Mouse (Mus musculus): ENCODE measurements around the gene Zbtb48. TPM values are rescaled to one million over a fixed set of nuclear protein-coding genes. Genes with fewer than 3 reads are reported as not detected.

Zbtb48 gene
- total RNA-seq, 4 experiments from 2014 or later = 11.7 to 17.5 (median 14.0) TPM

DNA sequence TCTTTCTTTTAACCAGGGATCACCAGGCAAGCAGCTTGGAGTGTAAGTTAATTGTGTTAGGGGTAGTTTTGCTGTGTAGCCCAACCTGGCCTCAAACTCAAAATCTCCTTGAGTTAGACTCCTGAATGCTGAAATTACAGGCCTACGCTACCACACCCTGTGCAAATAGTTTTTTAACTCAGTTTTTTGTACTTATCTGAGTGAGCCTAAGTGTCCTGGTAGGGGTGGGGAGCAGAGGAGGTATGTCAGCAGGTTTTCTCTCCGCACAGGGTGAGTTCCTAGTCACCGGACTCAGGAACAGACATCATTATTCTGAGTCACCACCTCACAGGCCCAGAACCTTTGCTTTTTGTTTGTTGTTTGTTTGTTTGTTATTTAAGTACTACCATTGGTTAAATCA lies 25.4 kb downstream of the Zbtb48 start:
- DNase-seq (ENCODE audit: low spot score in 2 of 2) = no peak

DNA sequence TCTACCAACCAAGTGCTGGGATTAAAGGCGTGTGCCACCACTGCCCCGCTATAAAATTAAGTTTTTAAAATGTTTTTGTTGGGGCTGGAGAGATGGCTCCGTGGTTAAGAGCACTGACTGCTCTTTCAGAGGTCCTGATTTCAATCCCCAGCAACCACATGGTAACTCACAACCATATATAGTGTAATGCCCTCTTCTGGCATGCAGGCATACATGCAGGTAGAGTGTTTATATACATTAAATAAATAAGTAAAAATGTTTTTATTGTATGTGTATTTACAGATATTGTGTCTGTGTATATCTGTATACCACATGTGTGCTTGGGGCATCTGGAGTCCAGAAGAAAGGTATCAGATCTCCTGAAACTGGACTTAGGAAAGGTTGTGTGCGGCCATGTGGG lies 26.1 kb downstream of the Zbtb48 start:
- no peak for DNase-seq (ENCODE audit: low spot score in 2 of 2)

DNA sequence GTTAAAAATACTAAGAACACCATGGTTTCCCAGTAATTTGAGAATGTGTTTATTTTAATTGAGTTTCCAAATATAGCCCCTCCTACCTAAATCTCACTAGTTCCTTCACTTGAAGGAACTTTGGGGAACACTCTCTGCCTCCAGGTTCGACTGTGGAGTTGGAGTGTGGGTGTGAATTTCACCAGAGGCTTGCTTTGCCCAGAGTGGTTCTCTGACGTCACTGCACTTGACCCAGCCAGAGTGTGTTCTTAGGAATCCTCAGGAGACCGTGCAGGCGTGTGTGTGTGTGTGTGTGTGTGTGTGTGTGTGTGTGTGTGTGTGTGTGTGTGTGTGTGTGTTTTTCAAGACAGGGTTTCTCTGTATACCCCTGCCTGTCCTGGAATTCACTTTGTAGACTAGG lies 26.6 kb downstream of the Zbtb48 start:
- no peak for DNase-seq (ENCODE audit: low spot score in 2 of 2)

DNA sequence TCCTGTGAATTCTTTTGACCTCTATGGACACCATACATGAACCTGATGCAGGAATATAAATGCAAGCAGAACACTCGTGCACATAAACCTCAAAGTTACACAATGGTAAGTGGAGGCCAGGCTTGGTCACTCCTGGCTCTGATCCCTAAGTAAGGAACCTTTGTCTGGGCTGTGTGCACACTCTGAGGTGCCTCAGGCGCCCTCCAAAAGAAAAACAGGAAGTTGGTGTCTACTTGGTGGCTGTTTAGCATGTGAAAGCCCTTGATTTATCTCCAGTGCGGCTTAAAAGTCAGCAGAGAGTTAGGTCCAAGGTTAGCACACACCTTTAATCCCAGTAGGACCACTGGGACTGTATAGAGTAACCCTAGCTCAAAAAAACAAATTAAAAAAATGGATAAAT lies 28.0 kb downstream of the Zbtb48 start:
- DNase-seq (ENCODE audit: low spot score in 2 of 2) = no peak

DNA sequence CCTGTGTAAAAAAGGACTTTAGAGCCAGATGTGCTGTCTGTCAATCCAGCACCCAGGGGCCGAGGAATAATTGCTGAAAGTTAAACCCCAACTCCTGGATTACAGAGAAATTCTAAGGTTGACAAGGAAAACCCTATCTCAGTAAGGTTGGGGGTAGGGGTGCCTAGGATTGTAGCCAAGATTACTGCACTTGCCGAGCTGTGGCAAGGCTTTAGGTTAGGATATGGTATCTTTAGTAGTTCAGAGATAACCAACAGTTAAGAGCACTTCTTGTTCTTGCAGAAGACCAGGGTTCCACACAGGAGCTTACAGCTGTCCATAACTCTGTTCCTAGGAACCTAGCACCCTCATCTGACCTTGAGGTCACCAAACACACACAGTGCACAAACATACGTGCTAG lies 29.8 kb downstream of the Zbtb48 start:
- DNase-seq (ENCODE audit: low spot score in 2 of 2) = no peak

DNA sequence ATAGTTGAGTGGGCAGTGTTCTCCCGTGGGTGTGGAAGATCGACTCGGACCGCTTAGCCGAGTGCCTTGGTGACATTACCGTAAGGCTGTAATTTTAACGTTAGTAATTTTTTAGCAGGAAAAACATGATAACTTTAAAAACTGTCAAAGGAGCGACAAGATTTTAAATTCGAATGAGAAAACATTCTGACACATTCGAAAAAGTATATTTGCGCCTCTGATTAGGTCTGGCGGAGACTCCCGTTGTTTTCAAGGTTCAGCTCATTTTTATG lies 30.6 kb downstream of the Zbtb48 start:
- no peak for DNase-seq (ENCODE audit: low spot score in 2 of 2)

DNA sequence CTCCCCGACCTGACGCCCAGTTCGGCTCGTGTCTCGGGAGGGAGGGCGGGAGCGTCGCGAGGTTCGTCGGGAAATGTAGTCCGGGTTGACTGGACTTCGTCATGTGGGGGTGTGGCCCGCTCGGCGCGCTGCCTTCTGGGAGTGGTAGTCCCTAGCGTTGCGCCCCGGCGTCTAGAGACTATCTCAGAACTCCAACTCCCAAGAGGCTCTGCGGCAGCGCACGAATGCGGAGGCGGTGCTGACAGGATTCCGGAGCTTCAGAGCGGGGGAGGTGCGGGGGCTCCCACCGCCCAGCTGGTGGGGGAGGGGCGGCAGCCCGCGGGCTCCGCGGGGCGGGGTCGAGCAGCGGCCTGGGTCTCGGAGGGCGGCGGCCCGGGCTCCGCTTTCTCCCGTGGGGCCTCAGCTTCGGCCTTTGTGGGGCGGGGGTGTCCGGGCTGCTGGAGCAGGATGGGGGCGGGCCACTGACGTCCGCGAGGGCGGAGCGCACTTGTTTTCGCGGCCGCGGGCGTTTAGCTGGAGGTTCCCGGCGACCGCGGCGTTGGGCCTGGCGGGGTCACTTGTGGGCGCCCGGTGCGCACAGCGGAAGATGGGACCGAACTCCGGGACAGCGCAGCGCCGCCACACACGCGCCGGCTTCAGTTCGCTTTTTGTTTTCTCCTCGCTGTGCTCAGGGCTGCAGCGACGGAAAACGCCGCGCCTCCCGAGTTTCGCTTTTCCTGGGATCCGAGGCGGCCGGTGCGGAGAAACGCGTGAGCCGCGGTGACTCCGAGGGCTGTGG lies 31.1 kb downstream of the Zbtb48 start, which contains the start of gene Phf13:
Phf13 (minus strand) TSS at position 86 of the 778 bp plus-strand sequence.
- DNase-seq (ENCODE audit: low spot score in 2 of 2) = peak; percentile 89 to 99

DNA sequence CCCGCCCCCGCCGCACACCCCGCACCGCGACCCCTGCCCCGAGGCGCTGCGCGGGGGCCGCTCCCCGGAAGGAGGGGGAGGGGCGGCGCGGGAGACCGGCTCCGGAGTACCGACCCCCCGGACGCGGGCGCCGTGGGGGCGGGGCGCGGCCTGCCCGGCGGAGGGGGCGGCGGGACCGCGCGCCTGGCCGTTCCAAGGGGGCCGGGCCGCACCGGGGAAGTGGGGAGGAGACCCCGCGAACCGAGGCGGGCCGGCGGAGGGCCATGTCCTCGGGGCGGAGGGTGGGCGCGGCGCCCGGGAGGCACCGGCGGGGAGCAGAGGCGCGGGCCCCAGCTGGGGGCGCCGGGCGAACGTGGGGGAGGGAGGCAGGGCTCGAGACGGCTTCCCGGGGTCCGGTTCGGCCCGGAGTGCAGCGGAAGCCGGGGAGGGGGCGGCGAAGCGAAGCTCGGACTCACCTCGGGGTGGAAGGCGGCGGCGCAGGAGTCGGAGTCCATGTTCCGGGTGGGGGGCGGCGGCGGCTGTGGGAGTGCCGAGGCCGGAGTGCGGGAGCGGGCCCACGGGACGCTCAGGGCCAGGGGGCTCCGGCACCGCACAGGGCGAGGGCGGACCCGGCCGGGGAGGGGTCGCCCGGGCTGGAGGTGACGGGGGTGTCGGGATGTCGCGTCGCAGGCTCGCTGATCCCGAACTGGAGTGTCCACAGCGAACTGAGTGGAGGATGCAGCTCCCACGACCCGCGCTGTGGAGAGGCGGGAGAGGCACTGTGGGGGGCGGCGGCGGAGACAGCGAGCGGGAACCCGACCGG lies 31.9 kb downstream of the Zbtb48 start:
- DNase-seq (ENCODE audit: low spot score in 2 of 2) = no peak

DNA sequence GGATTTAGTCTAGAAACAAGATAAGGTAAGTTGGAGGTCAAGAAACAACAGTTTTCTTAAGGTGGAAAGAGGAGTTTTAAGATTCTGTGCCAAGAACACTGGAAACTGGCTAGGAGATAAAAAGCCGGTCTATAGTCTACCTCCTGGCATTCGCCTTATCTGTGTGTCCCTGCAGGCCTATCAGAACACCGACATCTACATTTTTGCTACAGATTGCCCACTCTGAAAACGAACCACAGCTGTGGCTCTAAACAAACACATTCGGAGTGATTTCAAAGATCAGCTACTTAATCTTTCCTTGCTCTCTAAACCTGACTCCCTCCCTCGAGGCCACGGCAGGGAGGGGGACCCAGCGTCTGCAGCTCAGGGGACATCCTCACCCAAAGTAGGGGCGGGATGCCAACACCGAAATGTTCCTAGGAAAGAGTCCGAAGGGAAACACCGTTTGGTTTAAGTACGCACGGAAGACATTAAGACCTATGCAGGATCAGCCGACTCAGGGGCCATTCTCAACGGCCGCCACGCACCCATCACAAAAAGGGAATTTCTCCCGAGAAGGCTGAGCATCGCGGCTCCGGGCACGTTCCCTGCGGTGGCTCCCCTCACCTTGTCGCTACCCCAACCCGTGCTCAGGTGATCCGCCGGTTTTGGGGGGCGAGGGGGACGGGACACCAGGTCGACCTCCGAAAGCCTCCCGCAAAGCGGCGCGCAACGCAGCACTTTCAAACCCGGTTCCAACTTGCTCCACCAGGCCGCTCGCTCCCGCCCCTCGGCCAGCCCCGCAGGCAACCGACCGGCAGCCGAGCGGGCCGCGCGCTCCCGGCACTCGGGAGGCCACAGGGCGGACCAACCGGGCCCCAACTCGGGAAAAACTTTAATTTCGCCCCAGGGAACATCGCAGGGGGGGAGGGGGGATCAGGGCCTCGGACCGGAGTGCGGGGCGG lies 33.0 kb downstream of the Zbtb48 start:
- no peak for DNase-seq (ENCODE audit: low spot score in 2 of 2)

DNA sequence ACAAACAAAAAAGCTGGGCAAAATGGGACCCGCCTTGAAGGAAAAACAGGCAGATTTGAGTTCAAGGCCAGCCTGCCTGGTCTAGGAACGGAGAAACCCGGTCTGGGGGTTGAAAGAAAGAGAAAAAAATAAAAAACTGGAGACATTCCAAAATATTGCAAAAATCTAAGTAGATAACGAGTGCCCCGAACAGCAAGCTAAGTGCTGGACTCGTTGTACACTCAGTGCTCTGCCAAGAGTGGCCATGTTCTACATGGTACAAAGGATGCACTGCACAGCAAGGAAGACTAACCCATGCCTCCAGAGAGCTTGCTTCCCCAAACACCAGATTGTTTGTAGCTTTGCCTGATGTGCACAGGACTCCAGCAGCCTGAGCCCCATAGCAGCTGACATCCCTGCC lies 34.4 kb downstream of the Zbtb48 start:
- no peak for DNase-seq (ENCODE audit: low spot score in 2 of 2)

DNA sequence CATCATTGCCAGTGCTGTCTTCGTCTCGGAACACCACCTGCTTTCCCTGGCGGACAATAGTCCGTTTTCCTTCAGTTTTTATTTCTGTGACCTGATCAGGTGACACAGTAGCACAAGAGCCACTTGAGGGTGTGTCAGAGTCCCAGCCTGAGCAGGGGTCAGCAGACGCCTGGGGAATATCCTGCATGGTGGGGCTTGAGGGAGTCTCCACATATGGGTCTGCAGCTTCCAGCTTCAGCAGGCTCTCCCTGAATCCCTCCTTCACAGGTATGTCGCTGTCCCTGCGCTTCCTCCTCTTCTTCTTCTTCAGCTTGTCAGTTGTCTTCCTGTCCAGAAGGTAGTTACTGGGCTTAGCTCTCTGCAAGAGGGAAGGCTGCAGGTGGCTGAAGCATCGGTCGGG lies 35.4 kb downstream of the Zbtb48 start:
- no peak for DNase-seq (ENCODE audit: low spot score in 2 of 2)

DNA sequence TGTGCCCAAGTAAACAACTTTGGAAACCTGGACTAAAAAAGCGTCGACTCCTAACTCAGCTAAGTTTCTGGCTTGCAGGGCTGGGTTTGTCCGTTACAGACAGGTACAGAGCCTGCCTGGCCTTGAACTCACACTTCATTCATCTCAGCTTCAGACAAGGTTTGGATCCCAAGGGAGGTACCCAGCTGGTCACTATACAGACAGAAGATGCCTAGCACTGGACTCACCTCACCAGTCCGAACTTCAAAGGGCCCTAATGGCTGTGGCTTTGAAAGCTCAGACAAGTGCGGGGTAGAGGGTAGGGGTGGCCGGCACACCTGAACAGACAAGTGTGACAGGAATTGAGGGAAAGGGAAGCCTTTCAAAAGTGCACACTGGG lies 38.4 kb downstream of the Zbtb48 start:
- DNase-seq (ENCODE audit: low spot score in 2 of 2) = no peak

DNA sequence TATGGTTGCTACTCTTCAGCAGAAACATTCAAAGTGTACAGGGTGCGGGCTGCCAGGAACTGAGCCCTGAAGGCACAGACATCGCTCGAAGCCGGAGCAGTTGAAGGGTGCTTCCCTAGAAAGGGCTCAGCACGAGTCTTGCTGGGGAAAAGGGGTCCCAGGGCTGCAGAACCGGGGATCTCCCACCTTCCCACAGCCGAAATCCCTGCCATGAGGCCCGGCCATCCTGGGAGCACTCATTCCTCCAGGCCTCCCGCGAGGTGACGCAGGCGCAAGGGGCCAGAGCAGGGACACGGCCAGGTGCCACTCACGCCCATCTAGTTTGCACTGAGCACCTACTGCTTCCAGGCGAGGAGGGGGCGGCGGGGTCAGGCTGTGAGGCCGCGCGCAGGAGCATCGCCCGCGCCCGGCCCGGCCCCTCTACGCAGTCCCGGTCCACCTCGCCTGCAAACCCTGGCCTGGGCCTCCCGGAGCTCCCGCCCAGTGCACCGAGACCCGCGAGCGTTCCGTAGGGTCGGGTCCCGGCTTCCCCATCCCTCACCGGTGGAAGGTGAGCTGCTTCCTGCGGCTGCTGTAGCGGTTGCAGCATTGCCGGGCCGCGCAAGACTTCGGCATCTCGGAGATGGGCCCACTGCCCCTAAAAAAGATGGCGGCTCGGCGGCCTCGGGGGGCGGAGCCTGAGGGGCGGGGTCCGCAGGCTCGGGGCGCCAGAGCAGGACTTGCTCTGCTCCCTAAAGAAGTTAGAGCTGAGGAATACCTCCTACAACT lies 38.9 kb downstream of the Zbtb48 start, which contains the start of gene Thap3:
Thap3 (minus strand) TSS at position 656 of the 768 bp plus-strand sequence.
- peak in 1 of 2 experiments; percentile 79 for DNase-seq (ENCODE audit: low spot score in 2 of 2)

DNA sequence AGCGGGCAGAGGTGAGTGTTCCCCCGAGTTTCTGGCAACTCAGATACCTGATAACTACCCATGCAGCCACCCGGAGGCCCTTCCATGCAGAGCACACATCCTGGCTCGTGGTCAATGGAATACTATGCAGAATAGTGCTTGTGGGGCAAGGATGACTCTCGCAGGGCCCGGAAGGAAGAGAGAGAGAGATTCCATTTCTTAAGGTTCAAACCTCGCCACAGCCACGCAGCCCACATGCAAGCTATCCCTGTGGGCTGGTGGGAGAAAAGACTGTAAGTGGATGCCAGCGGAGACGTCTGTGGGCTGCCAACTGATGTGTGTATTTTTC lies 39.5 kb downstream of the Zbtb48 start:
- no peak for DNase-seq (ENCODE audit: low spot score in 2 of 2)

DNA sequence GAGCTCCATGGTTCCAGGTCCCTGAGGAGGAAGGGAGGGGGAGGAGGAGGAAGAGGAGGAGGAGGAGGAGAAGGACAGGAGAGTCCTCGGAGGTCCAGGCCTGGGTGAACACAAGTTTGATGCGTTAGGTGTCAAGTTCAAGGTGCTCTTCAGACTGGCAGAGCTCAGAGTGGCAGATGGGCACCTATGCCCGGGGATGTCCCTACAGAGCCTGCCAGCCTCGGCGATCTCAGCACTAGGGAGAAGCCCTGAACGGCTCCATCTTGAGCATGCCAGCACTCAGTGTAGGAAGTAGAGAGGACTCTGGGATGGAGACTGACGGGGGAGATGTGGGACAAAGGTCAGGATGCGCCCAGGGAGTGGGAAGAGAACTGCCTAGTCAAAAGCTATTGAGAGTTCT lies 40.8 kb downstream of the Zbtb48 start:
- no peak for DNase-seq (ENCODE audit: low spot score in 2 of 2)

DNA sequence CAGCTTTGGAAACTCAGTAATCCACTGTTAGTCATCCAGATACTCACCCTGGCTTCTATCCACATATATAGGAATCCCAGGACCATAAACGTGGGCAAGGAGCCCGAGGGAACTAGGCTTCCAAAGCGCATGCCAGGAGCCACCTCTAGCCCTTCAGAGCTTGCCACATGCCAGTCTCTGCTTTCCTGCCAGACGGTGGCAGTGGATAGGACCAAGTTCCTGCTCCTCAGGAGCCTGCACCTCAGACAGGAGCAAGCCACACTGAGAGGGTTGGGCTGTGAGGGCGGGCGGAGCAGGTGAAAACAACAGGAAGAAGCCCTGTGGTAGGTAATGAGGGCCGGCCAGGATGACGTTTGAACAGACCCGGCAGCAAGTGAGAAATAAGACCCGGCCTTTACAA lies 41.6 kb downstream of the Zbtb48 start:
- DNase-seq (ENCODE audit: low spot score in 2 of 2) = no peak

DNA sequence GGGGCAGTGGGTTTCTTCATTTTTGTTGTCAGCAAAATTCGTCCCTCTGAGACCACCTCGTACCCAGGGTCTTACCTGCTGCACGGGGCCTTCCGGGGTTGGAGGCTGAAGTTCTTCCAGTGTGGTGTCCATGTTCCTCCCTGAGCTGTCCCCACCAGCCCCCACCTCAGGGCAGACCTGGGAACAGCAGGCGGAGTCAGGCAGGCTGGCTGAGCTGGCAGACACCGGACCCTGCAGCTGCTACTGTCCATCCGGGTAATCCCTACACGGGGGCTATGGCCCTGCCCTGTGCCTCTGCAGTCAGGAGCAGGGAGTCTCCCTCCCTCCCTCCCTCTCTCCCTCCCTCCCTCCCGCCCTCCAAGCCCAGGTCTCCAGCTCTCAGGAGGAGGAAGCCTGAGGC lies 43.9 kb downstream of the Zbtb48 start:
- no peak for DNase-seq (ENCODE audit: low spot score in 2 of 2)

DNA sequence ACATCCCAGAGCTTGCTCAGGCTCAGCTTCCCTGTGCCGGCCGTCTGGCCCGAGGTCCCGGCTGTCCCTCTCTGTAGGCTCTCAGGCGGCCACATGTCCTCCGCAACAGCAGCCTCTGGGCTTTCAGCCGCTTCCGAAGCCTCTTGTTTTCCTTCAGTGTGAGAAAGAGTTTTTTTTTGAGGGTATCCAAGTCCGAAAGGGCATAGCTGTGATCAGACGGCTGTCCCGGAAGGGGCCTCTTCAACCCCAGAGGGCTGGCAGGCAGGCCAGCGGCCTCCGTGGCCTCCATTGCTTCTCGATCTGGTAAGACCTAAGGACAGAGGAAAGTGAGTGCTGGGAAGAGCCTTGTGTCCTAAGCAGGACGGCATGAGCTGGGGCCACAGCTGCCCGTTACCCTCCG lies 44.4 kb downstream of the Zbtb48 start:
- no peak for DNase-seq (ENCODE audit: low spot score in 2 of 2)

DNA sequence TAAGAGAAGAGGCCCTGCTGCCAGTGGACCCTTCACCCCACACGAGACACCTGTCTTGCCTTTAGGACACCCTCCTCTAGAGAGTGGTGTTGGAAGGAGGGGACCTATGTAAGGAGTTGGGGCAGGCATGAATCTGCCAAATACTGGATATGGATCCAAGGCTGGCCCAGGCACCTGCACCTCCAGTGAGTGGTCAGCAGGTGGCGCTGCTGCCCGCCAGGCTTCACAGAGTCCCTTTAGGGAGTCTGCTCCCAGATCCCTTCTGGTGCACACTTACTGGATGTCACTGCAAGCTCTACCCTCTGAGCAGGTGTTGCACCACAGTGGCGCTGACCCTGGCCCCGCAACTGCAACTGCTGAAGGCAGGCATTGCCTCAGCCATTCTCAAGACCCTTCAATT lies 46.1 kb downstream of the Zbtb48 start:
- peak; percentile 64 to 71 for DNase-seq (ENCODE audit: low spot score in 2 of 2)

DNA sequence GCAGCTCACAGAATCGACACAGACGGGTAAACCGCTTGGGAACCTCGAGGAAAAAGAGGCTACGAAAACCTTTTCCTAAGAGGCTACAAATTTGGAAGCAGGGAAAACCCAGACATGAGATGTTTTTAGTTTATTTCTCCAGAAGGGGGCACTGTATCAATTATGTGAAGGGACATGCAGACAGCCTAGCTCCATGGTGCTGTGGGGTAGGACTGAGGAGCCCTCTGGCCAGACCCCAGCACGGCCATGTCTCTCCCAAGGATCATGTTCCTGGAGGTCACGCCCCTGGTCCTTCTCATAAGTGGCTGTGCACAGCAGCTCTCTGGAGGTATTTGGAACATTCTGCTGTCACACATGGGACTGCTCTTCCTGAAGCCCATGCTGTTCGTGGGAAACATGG lies 46.8 kb downstream of the Zbtb48 start:
- DNase-seq (ENCODE audit: low spot score in 2 of 2) = no peak

DNA sequence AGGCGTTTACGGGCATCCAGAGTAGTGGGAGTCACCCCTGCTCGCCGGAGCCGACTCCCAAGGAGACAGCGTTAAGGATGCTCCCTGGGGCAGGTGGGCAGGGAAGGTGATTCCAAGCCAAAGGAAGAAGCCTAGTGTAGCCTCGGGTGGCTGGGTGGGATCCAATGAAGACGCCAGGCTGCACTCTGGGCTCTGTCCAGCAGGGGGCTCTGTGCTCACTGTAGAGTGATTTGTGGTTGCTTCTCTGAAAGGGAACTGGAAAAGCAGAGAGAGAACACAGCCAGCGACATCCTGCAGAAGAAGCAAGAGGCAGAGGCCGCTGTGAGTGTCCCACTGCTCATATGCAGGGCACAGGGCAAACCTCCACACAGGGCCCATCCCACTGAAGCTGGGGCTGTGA lies 49.7 kb downstream of the Zbtb48 start:
- peak; percentile 60 to 94 for DNase-seq (ENCODE audit: low spot score in 2 of 2)

Measured in left cerebral cortex, adult 8-10 months (tissue).